Mouse (Mus musculus): ENCODE results near the gene Fam162a.
"Not testable (repeated sequence)": the region's sequence is repeated elsewhere in the genome, so short reads cannot be mapped to it uniquely, and the experiment has no call there.

Gene Fam162a

DNA sequence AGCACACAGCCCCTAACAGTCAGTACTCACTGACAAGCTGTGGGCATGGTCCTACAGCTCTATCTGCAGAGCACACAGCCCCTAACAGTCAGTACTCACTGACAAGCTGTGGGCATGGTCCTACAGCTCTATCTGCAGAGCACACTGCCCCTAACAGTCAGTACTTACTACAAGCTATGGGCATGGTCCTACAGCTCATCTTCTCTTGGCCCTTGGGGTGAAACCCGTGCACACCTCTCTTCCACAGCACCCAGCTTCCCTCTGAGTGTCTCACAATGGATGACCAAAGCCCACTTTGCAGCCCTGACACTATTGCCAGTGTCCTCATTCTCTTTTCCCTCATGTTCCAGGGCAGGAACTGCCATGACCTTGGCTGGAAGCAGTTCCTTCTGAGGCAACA, 8.9 kb downstream of the Fam162a start:
- DNase-seq (ENCODE audit: low read depth, low spot score): not testable (repeated sequence)

DNA sequence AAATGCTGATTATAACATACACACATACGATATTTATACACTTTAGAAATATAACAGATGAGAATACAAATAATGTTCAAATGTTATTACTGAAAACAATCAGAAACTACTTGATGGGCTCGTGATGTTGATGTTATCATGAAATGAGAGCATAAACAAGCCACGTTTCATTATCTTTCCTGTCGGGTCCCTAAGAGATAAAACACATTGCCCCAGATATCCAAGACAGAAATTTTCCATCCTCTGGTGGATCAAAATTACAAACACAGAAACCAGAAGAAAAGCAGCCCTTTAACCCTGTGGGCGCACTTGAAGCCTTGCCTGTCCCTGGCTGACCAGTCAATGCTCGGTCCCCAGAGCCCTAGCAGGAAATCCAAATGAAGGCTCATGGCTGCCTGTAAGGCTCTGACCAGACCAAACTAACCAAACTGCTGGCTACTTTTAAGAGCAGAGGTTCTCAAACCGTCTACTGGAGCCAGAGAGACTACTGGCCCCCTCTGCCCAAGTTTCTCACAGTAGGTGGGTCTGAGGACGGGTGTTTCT, 13.4 kb downstream of the Fam162a start:
- DNase-seq (ENCODE audit: low read depth, low spot score): no peak

DNA sequence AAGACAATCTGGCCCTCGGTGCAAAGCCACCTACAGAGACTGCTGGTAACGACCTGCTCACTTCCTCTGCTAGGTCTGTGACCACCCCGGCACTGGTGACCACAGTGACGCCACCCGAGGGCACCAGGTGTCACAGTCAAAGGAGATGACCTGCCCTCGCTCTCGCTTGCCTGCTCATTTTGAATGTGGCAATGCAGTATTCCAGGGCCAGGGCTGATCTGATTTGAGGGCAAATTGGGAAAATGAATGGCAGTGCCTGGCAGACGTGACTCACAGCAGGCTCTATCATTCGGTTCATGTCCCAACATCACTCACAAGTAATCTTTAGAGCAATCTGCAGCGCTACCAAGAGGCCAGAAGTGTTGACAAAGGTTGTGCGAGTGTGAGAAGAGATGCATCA, 15.0 kb downstream of the Fam162a start:
- DNase-seq (ENCODE audit: low read depth, low spot score): no peak

DNA sequence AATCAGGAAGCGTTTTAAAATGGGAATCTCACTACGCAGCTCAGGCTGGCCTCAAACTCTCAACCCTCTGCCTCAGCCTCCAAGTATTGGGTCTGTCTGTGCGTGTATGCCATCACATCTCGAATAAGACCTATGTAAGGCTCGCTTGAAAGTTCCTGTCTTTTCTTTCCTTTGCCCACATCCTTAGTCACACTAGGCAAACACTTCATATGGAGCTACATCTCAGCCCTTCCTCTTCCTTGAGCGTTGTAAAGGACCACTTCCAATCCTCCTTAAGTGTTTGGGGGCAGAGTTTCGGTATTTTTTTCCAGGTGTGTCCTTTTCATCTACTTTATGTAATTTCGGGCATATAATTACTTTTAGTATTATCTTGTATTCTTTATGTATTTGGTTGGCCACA, 16.5 kb downstream of the Fam162a start:
- no peak for DNase-seq (ENCODE audit: low read depth, low spot score)

DNA sequence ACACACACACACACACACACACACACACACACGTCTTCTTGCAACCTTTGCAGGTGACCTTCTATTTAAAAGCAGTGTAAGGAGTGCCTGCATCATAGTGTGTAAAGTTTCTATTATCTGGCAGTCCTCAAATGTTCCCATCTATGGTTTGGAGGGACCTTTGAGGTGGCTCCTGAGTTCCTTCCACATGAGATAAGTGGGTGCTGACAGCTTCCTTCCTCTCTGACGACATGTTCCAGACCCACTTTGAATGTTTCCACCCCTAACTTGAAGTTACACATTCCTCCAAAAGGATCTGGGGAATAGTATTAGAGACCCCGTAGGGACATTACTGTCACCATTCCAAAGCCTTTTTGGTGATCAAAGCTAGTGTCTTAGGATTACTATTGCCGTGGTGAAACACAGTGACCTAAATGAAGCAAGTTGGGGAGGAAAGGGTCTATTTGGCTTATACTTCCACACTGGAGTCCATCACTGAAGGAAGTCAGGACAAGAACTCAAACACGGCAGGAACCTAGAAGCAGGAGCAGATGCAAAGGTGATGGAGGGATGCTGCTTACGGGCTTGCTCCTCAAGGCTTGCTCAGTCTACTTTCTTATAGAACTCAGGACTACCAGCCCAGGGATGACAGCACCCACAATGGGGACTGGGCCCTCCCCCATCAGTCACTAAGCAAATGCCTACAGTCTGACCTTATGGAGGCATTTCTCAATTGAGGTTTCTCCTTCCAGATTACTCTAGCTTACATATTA, 17.7 kb downstream of the Fam162a start:
- no peak for DNase-seq (ENCODE audit: low read depth, low spot score)

DNA sequence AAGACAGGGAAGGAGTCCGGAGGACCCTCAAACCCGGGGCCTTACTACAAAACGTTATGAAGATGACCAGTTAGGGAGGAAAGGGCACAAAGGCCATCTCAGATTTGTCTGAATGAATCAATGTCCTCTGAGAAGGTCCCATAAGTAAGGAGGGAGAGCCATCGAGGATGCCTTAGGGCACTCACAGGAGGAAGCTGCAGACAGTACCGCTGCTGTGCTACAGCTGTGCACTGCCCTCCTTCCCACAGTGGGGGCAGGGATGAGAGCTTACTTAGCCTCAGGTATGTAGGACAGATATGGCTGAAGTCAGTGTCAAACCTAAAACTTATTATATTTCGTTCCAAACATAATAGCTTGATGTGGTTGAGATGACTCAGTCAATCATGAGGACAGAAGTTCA, 19.9 kb downstream of the Fam162a start:
- no peak for DNase-seq (ENCODE audit: low read depth, low spot score)

DNA sequence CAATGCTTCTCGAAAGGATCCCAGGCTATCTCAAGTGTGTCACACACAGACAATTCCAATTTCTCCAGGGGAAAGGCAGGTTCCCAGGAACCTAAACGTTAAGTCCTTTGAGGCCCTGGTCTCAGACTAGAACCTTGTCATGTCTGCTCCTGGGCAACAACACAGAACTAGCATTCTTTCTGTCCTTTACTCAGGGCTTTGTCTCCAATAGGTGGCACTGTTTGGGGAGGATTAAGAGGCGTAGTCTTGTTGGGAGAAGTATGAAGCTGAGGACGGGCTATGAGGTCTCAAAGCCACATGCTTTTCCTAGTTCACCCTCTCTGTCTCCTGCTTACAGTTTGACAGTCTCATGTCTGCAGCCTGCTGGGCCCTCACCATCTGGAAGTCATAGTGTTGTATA, 23.9 kb downstream of the Fam162a start:
- DNase-seq (ENCODE audit: low read depth, low spot score): no peak

DNA sequence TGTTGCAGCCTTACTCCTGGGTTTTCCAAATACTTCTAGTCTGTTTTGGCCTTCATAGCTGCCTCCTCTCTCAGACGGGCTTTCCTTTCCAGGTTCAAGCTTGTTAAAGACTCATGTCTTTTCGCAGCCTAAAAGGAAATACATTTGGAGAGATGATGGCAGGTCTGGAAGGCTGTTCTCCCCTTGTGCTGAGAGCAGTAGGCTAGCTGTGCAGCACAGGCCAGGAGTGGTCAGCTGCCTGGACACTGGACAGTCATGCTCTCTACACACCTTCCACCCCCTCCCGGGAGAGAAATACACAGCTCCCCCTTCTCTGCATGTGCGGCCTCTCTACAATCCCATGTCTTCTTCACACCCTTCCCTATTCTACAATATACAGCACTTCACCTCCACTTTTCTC, 27.4 kb downstream of the Fam162a start:
- no peak for DNase-seq (ENCODE audit: low read depth, low spot score)

DNA sequence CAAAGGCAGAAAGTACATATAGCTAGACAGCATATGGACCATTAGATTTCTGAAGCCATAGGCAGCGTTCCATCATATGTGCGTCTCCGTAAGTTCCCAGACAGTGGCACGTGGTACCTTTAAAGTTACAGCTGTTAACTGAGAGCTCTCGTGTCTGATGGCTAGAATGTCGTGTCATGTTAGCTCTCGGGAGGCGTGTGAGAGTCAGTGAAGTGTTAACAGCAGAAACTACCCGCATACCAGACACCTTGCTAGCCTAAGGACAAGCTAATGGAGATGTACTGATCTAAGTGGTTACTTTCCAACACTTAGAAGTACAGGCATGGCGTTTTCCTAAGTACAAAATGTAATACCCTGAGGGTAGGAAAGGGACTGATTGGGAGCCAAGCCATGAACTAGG, 28.3 kb downstream of the Fam162a start:
- DNase-seq (ENCODE audit: low read depth, low spot score): no peak

DNA sequence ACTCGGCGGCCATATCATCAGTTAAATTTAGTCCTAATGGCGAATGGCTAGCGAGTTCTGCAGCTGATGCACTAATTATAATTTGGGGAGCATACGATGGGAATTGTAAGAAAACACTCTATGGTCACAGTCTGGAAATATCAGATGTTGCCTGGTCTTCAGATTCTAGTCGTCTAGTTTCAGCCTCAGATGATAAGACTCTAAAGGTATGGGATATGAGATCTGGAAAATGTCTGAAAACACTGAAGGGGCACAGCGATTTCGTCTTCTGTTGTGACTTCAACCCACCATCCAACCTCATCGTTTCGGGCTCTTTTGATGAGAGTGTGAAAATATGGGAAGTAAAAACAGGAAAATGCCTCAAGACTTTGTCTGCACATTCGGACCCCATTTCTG, 29.8 kb downstream of the Fam162a start:
- DNase-seq (ENCODE audit: low read depth, low spot score): no peak

DNA sequence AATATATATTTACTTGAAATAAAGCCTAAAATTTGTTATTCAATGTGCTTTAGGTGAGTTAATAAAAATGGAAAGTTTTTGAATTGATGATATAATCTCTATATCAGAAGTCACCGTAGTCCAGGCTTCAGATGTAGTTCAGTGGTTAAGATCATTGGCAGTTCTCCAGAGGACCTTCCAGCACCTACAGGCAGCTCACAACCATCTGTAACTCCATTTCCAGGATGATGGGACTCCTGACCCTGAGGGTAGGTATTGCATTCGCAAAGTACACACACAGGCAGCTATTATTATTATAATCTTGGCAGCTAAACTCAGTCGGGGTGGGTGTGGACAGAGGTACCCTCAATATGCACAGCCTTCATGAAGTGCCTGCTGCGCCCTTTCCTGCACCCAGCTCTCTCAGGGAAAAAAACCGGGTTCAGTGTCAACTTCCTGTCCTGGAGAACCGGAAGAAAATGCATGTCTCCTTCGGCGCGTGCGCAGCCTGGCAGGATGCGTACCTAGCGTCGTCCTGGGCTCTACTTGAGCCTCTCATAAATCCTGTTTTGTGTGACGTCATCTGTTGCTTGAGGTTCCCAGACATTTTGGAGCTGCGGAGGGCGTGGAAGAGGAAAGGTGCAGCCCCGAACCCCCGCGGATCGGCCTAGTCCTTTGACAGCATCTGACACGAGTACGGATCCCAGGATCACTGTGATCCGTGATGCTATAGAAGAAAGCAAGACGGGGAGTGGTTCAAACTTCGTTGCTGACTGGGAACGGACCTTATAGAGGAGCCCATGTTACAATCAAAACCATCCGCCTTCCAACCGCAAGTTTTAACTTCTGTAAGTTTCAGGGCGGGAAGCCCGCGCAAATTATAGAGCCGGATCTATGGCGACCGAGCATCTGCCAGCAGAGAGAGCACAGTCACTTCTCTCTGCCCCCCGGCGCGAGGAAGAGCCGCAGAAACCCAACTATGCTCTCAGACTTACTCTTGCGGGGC, 30.5 kb downstream of the Fam162a start, which contains the start of gene Wdr5b:
TSS of gene Wdr5b (plus strand) at position 551 of the 985 bp plus-strand sequence.
- DNase-seq (ENCODE audit: low read depth, low spot score): peak; percentile 97

DNA sequence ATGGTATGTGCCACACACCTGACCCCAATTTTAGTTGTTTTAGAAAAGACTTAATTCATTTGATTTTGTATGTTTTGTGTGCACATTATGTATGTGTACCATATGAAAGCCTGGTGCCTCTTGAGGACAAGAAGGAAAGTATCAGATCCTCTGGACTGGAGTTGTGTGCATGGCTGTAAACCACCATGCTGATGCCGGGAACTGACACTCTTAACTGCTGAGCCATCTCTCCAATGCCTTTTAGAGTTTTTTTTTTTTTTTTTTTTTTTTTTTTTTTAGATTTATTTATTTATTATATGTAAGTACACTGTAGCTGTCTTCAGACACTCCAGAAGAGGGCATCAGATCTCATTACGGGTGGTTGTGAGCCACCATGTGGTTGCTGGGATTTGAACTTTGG, 43.3 kb downstream of the Fam162a start:
- not testable (repeated sequence) for DNase-seq (ENCODE audit: low read depth, low spot score)

DNA sequence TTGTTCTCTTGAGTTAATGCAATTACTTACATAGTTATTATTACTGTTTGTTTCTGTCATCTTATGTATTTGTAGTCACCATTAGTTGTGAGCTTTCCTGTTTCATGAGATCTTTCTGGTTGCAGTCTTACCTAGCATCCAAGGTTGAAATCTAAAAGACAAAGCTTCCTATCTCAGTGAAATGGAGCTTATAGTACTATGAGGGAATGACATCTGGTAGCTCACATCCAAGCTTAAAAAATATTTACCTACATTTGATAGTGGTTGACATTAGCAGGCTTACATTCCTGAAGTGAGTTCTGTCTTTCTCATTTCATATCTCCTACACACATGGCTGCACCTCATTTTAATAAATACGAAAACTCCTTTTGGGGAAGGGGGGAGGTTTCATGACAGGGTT, 55.1 kb downstream of the Fam162a start:
- no peak for DNase-seq (ENCODE audit: low read depth, low spot score)

DNA sequence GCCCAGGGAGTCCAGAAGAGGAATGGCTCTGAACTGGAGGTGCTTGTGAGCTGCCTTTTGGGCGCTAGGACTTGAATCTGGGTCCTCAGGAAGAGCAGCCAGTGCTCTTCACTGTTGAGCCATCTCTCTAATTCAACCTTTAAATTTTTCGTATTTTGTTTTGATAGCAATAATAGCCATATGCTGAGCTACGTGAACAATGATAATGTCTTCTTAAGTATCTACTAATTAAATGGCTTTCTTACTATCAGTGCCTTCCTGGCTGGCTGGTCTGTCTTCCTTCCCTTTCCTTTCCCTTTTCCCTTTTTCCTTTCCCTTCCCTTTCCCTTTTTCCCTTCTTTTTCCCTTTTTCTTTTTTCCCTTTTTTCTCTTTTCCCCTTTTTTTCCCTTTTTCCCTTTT, 63.0 kb downstream of the Fam162a start:
- peak; percentile 6 for DNase-seq (ENCODE audit: low read depth, low spot score)

DNA sequence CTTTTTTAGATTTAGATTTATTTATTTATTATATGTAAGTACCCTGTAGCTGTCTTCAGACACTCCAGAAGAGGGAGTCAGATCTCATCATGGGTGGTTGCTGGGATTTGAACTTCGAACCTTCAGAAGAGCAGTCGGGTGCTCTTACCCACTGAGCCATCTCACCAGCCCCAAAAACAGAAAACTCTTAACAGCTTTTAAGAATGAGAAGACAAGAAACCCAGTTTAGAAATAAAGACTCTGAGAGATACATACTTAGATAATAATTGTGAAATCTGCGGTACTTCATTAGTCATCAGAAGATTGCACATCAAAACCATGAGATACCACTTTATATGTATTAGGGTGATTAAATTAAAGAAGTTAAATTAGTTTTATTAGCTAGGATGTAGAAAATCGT, 72.5 kb downstream of the Fam162a start:
- not testable (repeated sequence) for DNase-seq (ENCODE audit: low read depth, low spot score)

Measured in CD4-positive, CD25-positive, alpha-beta regulatory T cell, adult 2 months (primary cell).